Mouse (Mus musculus) frontal cortex, postnatal 36 days (tissue): Measurements from ENCODE around the gene Fxyd2.

Experiments
- DNase-seq, 2 experiments: peaks; one replicate each; pipeline ENCODE4 v3.0.0; 2022; ENCODE audit warnings: low spot score in 2 of 2

Gene Fxyd2

GRCm38 (mm10) chr9:45399434-45399833 is at the start of gene Fxyd2:
TSS of gene Fxyd2 (plus strand) at chr9:45399669.
- no peak for DNase-seq

- no peak for DNase-seq
These were observed 49.6 kb upstream of the Fxyd2 start for GRCm38 (mm10) chr9:45349851-45350250.

- no peak for DNase-seq
These were observed 44.3 kb upstream of the Fxyd2 start for GRCm38 (mm10) chr9:45355192-45355591.

- no peak for DNase-seq
These were observed 41.1 kb upstream of the Fxyd2 start for GRCm38 (mm10) chr9:45358356-45358755.

GRCm38 (mm10) chr9:45362051-45362461 is 37.4 kb upstream of the Fxyd2 start:
- DNase-seq = no peak

- DNase-seq = no peak
These were observed 35.7 kb upstream of the Fxyd2 start for GRCm38 (mm10) chr9:45363639-45364214.

- DNase-seq = no peak
These were observed 31.8 kb upstream of the Fxyd2 start for GRCm38 (mm10) chr9:45367716-45368115.

GRCm38 (mm10) chr9:45368341-45368901 is 31.0 kb upstream of the Fxyd2 start:
- no peak for DNase-seq

- DNase-seq = peak; percentile 31 to 39
These were observed 29.3 kb upstream of the Fxyd2 start, which contains the start of gene Fxyd6 for GRCm38 (mm10) chr9:45370117-45370561. TSS of gene Fxyd6 (plus strand) at chr9:45370185.

- peak in 1 of 2 experiments; percentile 16 for DNase-seq
These were observed 28.7 kb upstream of the Fxyd2 start for GRCm38 (mm10) chr9:45370616-45371336.

- DNase-seq = no peak
These were observed 28.1 kb upstream of the Fxyd2 start for GRCm38 (mm10) chr9:45371337-45371707.

GRCm38 (mm10) chr9:45373896-45374295 is 25.6 kb upstream of the Fxyd2 start:
- DNase-seq = no peak

GRCm38 (mm10) chr9:45374988-45375502 is 24.4 kb upstream of the Fxyd2 start:
- no peak for DNase-seq

- no peak for DNase-seq
These were observed 23.0 kb upstream of the Fxyd2 start for GRCm38 (mm10) chr9:45376427-45376826.

- DNase-seq = no peak
These were observed 22.6 kb upstream of the Fxyd2 start for GRCm38 (mm10) chr9:45376883-45377282.

- no peak for DNase-seq
These were observed 18.8 kb upstream of the Fxyd2 start for GRCm38 (mm10) chr9:45380411-45381251.

GRCm38 (mm10) chr9:45382336-45382735 is 17.1 kb upstream of the Fxyd2 start:
- no peak for DNase-seq

- DNase-seq = peak in 1 of 2 experiments; percentile 15
These were observed 16.6 kb upstream of the Fxyd2 start for GRCm38 (mm10) chr9:45382834-45383233.

GRCm38 (mm10) chr9:45383883-45384282 is 15.6 kb upstream of the Fxyd2 start:
- DNase-seq = no peak

GRCm38 (mm10) chr9:45386698-45387097 is 12.8 kb upstream of the Fxyd2 start:
- DNase-seq = no peak

- DNase-seq = peak; percentile 92 to 94
These were observed 11.0 kb upstream of the Fxyd2 start for GRCm38 (mm10) chr9:45388385-45388994.
